Mouse (Mus musculus) cortical plate, adult 2 months (tissue): Measurements from ENCODE around the gene Traf3ip3. TPM values are rescaled to one million over a fixed set of nuclear protein-coding genes. Genes with fewer than 3 reads are reported as not detected.

ENCODE experiments used
- H3K27ac ChIP-seq: fragments of 200-500 bp; 2 replicates; pipeline ENCODE4 v1.5.1; 2012; ENCODE audit warnings: low read length, control low read depth, inconsistent platforms; ENCODE audit not compliant: insufficient read depth
- H3K4me1 ChIP-seq: fragments of 200-500 bp; 2 replicates; pipeline ENCODE4 v1.6.1; 2011; ENCODE audit warnings: low read length; ENCODE audit not compliant: control insufficient read depth, insufficient read depth
- H3K4me3 ChIP-seq: fragments of 200-500 bp; 2 replicates; pipeline ENCODE4 v1.5.1; 2011; ENCODE audit warnings: mild to moderate bottlenecking, low read length, control low read depth; ENCODE audit not compliant: insufficient read depth
- CTCF ChIP-seq: fragments of 200-500 bp; IDR thresholded peaks from 2 replicates; pipeline ENCODE4 v1.5.1; 2011; ENCODE audit warnings: mild to moderate bottlenecking, control low read depth, low read length; ENCODE audit not compliant: insufficient read depth; ENCODE audit errors: extremely low read depth
- POLR2A ChIP-seq: fragments of 200-500 bp; IDR thresholded peaks from 2 replicates; pipeline ENCODE4 v1.6.1; 2011; ENCODE audit warnings: mild to moderate bottlenecking, low read length, control low read depth; ENCODE audit not compliant: insufficient read depth; ENCODE audit errors: extremely low read depth
- polyA plus RNA-seq: library from polyadenylated mRNA; depleted of rRNA; stranded (reverse); fragments of >200 nt; gene quantifications from 2 replicates; pipeline ENCODE4 v1.2.3, GENCODE M21; 2012

Gene Traf3ip3
- polyA plus RNA-seq, 1 experiment = 2.4 TPM

DNA sequence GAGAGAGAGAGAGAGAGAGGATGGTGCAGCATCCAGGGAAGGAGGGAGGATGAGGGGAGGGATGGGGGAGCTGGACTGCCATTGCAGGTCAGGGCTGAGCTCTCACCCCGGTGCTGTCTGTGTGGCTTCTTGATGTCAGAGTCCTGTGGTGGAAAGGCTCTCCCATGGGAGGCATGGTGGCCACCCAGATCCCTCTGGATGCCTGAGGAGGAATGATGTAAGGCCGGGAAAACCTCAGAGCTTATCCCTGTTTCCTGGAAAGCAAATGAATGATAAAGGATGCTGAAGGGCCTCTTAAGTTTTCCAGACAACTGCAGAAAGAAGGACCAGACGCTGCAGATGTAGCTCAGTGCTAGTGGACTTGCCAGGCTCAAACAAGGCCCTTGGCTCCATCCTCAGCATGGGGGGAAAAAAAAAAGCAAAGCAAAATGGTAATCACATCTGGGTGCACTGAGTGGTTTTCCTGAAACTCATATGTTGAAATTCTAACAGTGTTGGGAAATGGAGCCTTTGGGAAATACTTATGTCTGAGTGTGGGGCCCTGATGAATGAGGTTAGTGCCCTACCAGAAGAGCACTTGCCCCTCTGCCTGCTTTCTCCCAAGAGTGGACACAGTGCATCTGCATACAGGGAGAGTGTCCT, 6.2 kb downstream of the Traf3ip3 start:
- no peak overlapping the region for H3K27ac ChIP-seq
- TF ChIP-seq POLR2A = no peak
- no peak for TF ChIP-seq CTCF
- no peak overlapping the region for H3K4me3 ChIP-seq
- no peaks in the 10 kb centered on the region for H3K4me1 ChIP-seq

DNA sequence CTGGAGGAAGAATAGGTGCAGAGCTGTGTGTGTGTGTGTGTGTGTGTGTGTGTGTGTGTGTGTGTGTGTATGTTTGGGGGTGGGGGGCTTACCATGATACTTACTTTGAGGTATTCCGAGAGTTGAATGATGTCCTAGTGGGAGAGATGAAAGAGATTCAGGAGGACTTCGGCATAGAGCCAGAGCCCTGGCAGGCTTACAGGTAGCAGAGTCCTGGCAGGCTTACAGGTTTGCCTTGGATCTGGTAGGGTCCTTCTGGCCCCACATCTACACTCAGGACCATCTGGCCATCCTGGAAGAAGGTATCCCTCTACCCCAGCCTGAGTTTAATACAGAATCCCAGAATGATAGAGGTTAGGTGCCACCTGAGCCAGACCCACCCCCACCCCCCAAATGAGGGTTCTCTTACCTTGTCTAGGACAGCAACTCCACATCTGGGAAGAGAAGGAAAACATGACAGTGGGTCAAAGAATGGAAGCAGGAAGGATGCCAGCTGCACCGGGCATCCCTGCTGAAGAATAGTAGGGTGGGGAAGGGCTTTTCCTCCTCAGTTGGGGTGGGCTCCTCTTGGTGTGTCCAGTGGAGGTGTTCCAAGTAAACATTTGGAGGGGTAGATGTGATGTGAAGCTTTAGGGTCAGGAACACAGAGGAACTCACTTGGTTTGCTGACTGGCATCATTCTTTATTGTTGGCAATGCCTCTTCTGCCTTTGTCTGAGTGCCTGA, 6.9 kb downstream of the Traf3ip3 start:
- Histone ChIP-seq H3K27ac (no peak overlapping the region), H3K4me1 (no peaks in the 10 kb centered on the region), H3K4me3 (no peak overlapping the region)
- no peak for TF ChIP-seq CTCF
- TF ChIP-seq POLR2A = no peak

GRCm38 (mm10) chr1:193191675-193192283, 9.7 kb downstream of the Traf3ip3 start:
- H3K4me1 ChIP-seq = no peaks in the 10 kb centered on the region
- no peak overlapping the region for H3K27ac ChIP-seq
- no peak overlapping the region for H3K4me3 ChIP-seq
- TF ChIP-seq CTCF = no peak
- no peak for TF ChIP-seq POLR2A

DNA sequence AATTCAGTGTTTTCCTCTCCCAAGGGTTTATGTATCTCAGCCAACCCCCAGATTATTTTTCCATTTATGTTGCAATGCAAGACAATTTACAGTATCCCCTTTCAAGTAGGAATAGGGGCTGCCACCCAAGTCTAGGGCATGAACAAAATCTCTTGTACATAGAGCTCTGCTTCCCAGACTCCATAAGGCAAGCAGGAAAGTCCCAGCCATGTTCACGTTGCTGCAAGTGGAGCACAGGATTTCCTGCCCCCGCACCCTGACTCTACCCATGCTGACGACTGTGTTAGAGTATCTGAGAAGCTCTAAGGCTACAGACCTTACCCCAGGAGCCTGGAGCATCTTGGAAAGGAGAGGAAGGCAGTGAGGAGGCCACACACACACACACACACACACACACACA, 11.7 kb downstream of the Traf3ip3 start:
- TF ChIP-seq POLR2A (no peak), CTCF (no peak)
- Histone ChIP-seq H3K27ac (peak overlapping the region; percentile 13; the same call in 1 of the 2 replicates), H3K4me3 (no peak overlapping the region), H3K4me1 (no peaks in the 10 kb centered on the region)

GRCm38 (mm10) chr1:193189151-193189621, 12.3 kb downstream of the Traf3ip3 start:
- peak overlapping the region; percentile 13 for H3K27ac ChIP-seq
- TF ChIP-seq CTCF (no peak), POLR2A (no peak)
- H3K4me1 ChIP-seq = no peaks in the 10 kb centered on the region
- H3K4me3 ChIP-seq = no peak overlapping the region

DNA sequence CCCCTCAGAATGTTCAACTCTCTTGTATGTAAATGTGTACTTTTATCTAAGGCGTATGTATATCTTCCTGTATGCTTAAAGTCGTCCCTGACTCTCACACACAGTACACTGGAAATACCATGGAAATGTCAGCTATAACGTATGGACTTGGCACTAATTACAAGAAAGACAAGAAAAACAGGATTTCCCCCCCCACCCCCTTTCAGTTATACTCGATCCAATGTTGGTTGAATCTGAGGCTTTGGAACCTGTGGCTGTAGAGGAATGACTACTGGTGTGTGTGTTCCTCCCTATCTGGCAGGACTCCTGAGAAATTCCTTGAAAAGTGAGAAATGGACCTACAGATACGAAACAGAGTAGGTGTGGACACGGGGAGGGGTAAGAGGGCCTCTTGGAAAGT, 13.2 kb downstream of the Traf3ip3 start:
- no peak overlapping the region for H3K4me3 ChIP-seq
- H3K27ac ChIP-seq = peak overlapping the region; percentile 13; the same call in 1 of the 2 replicates

DNA sequence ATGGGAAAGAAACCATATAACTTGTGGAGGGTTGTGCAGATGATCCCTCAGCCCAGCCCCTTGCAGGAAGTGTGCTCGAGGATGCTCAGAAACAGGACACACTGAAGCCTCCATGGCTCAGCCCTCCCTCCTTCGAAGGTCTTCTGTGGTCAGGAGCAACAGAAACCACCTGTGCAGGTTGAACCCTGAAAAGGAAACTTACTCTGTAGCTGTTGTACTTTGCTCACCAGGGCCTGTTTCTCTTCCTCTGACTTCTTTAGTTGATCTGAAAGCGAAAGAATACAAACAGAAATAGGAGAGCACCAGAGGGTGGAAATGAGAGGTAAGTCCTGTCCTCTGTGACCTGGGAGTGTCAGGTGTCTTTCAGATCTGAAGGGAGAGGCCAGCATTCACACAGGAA, 20.4 kb downstream of the Traf3ip3 start:
- Histone ChIP-seq H3K4me1 (no peaks in the 10 kb centered on the region), H3K27ac (no peak overlapping the region), H3K4me3 (no peak overlapping the region)
- TF ChIP-seq POLR2A (no peak), CTCF (no peak)

More for the DNA sequence above, 13.2 kb downstream of the Traf3ip3 start:
- H3K4me1 ChIP-seq = no peaks in the 10 kb centered on the region
- TF ChIP-seq CTCF = no peak
- TF ChIP-seq POLR2A = no peak

DNA sequence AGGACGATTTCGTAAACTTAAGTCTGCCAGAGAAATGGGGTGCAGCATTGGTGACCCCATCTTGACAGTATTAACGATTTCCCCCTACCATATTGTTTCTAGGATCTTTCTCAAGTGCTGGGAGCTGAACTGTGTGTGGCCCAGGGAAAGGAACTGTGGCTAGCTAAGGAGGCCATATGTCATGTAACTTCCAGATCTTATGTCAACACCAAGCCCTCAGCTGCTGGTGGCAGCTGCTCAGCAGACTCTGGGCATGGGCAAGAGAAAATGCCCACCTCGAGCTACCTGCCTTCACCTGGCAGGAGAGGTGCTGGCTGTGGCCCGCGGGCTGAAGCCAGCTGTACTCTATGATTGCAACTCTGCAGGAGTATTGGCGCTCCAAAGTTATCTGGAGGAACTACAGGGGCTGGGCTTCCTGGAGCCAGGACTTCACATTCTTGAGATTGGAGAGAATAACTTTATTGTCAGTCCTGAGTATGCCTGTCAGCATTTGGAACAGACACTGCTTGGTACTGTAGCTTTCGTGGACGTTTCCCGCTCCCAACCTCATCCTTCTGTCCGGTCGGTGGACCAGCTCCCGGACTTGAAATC, 27.3 kb downstream of the Traf3ip3 start:
- no peak overlapping the region for H3K27ac ChIP-seq
- peak overlapping the region; percentile 75; the same call in 1 of the 2 replicates for H3K4me3 ChIP-seq

GRCm38 (mm10) chr1:193173810-193174129, 27.7 kb downstream of the Traf3ip3 start:
- Histone ChIP-seq H3K4me1 (peaks cover 3% of the 10 kb centered on the region; the same call in 1 of the 2 replicates), H3K27ac (peak overlapping the region; percentile 30), H3K4me3 (peak overlapping the region; percentile 75)
- TF ChIP-seq CTCF = no peak

More for the DNA sequence above, 27.3 kb downstream of the Traf3ip3 start:
- no peak for TF ChIP-seq CTCF
- TF ChIP-seq POLR2A = no peak
- H3K4me1 ChIP-seq = peaks cover 3% of the 10 kb centered on the region; the same call in 1 of the 2 replicates
